ENCODE assay signal across 8 mouse cellular contexts in genomic region chr15:5144021-5144778, GRCm38 (mm10). TPM values are rescaled to one million over a fixed set of nuclear protein-coding genes. Genes with fewer than 3 reads are reported as not detected.
DNase-seq lines count a peak whose midpoint lies in the region; ATAC-seq lines count a peak whose summit lies in the region.

No protein-coding gene starts in this region.

- peak overlapping the region; percentile 84 for H3K9ac ChIP-seq in limb, embryonic 12.5 days (replicated peaks)
- peak overlapping the region; percentile 80 for H3K9ac ChIP-seq in midbrain, embryonic 14.5 days (replicated peaks; ENCODE audit: low read length)

- WGBS in limb, embryonic 12.5 days: under 1% methylated on average over 54 of the region's 61 CpGs
- 1% methylated on average over 61 of the region's 61 CpGs for WGBS in midbrain, embryonic 14.5 days

- ATAC-seq in frontal cortex, adult (ENCODE audit: low TSS enrichment): peak; percentile 70
- peak; percentile 81 for ATAC-seq in limb, embryonic 12.5 days (ENCODE audit: insufficient number of reproducible peaks, insufficient read depth, low FRiP score, low TSS enrichment, low read depth)
- peak; percentile 92 for ATAC-seq in midbrain, embryonic 14.5 days (ENCODE audit: low FRiP score, low TSS enrichment)

- H3K27me3 ChIP-seq in limb, embryonic 12.5 days: no peaks in the 10 kb centered on the region
- H3K27me3 ChIP-seq in midbrain, embryonic 14.5 days (ENCODE audit: control insufficient read depth, insufficient read depth, low read length): no peaks in the 10 kb centered on the region

- peaks cover 27% of the 10 kb centered on the region for H3K4me1 ChIP-seq in limb, embryonic 12.5 days (replicated peaks)
- H3K4me1 ChIP-seq in midbrain, embryonic 14.5 days (ENCODE audit: control insufficient read depth, insufficient read depth, low read length): peaks cover 11% of the 10 kb centered on the region

- peak; percentile 35 for DNase-seq in heart, adult 8-10 months (ENCODE audit: low spot score)
- DNase-seq in heart, adult 11 months: no peak
- DNase-seq in cerebellum, adult 9-10 months: peak; percentile 77
- peak; percentile 69 for DNase-seq in induced T-regulatory cell, adult 2 months (ENCODE audit: low read depth)
- DNase-seq in midbrain, embryonic 14.5 days: peak; percentile 82
- DNase-seq in spleen, postnatal 4 days (ENCODE audit: low spot score in 2 of 2): peak; percentile 77 to 91

- no peaks in the 10 kb centered on the region for H3K36me3 ChIP-seq in limb, embryonic 12.5 days
- no peaks in the 10 kb centered on the region for H3K36me3 ChIP-seq in midbrain, embryonic 14.5 days (ENCODE audit: control insufficient read depth, insufficient read depth, low read length)

- H3K4me3 ChIP-seq in limb, embryonic 12.5 days (replicated peaks): peak overlapping the region; percentile 80
- H3K4me3 ChIP-seq in midbrain, embryonic 14.5 days (replicated peaks; ENCODE audit: low read depth, low read length): peak overlapping the region; percentile 74

- H3K9me3 ChIP-seq in limb, embryonic 12.5 days: no peaks in the 10 kb centered on the region
- no peaks in the 10 kb centered on the region for H3K9me3 ChIP-seq in midbrain, embryonic 14.5 days (ENCODE audit: control insufficient read depth, low read length)

- peak overlapping the region; percentile 93 for H3K27ac ChIP-seq in limb, embryonic 12.5 days
- peak overlapping the region; percentile 91 for H3K27ac ChIP-seq in midbrain, embryonic 14.5 days (replicated peaks; ENCODE audit: low read depth, low read length)

- H3K4me2 ChIP-seq in limb, embryonic 12.5 days: peak overlapping the region; percentile 67
- peak overlapping the region; percentile 63 for H3K4me2 ChIP-seq in midbrain, embryonic 14.5 days (ENCODE audit: low read length)

RNA-seq across cellular contexts. Expression of gene Prkaa1, which starts 0.5 kb away (rescaled TPM):
- total RNA-seq in heart, adult 8-10 months (2022): 10 to 100 TPM; 12.1 to 14.4 (median 13.9) TPM
- 16.1 and 17.5 TPM in 2 replicates for polyA plus RNA-seq in limb, embryonic 12.5 days (2016; fragmentation: Nextera tagmentation; extraction: Ambion mirVana)
- polyA plus RNA-seq in midbrain, embryonic 14.5 days (2014; fragmentation: Nextera tagmentation; extraction: Ambion mirVana): 14.9 and 19.7 TPM in 2 replicates

RNA-seq across cellular contexts. Expression of gene Rpl37, which starts 27.8 kb away (rescaled TPM):
- total RNA-seq in heart, adult 8-10 months (2022): 100 to 1,000 TPM; 173 to 245 (median 203) TPM
- 582 and 603 TPM in 2 replicates for polyA plus RNA-seq in limb, embryonic 12.5 days (2016; fragmentation: Nextera tagmentation; extraction: Ambion mirVana)
- polyA plus RNA-seq in midbrain, embryonic 14.5 days (2014; fragmentation: Nextera tagmentation; extraction: Ambion mirVana): 446 and 522 TPM in 2 replicates

RNA-seq across cellular contexts. Expression of gene Card6, which starts 35.9 kb away (rescaled TPM):
- total RNA-seq in heart, adult 8-10 months (2022): 1 to 10 TPM; 8.1 to 9.1 (median 8.7) TPM
- 0.70 and 0.73 TPM in 2 replicates for polyA plus RNA-seq in limb, embryonic 12.5 days (2016; fragmentation: Nextera tagmentation; extraction: Ambion mirVana)
- polyA plus RNA-seq in midbrain, embryonic 14.5 days (2014; fragmentation: Nextera tagmentation; extraction: Ambion mirVana): 0.36 and 0.86 TPM in 2 replicates

RNA-seq across cellular contexts. Expression of gene Ttc33, which starts 41.1 kb away (rescaled TPM):
- total RNA-seq in heart, adult 8-10 months (2022): 10 to 100 TPM; 41.9 to 46.4 (median 43.9) TPM
- 38.1 and 40.9 TPM in 2 replicates for polyA plus RNA-seq in limb, embryonic 12.5 days (2016; fragmentation: Nextera tagmentation; extraction: Ambion mirVana)
- 62.9 and 67.1 TPM in 2 replicates for polyA plus RNA-seq in midbrain, embryonic 14.5 days (2014; fragmentation: Nextera tagmentation; extraction: Ambion mirVana)
